Mouse (Mus musculus): ENCODE data around the gene Glis1. TPM values are rescaled to one million over a fixed set of nuclear protein-coding genes. Genes with fewer than 3 reads are reported as not detected.

The Glis1 gene
- total RNA-seq, 2 experiments from 2014 or later, result 1.7 to 3.5 TPM

- no peak for DNase-seq (ENCODE audit: low spot score in 2 of 2)
Measured at GRCm38 (mm10) chr4:107452266-107453015, 18.1 kb downstream of the Glis1 start.

DNA sequence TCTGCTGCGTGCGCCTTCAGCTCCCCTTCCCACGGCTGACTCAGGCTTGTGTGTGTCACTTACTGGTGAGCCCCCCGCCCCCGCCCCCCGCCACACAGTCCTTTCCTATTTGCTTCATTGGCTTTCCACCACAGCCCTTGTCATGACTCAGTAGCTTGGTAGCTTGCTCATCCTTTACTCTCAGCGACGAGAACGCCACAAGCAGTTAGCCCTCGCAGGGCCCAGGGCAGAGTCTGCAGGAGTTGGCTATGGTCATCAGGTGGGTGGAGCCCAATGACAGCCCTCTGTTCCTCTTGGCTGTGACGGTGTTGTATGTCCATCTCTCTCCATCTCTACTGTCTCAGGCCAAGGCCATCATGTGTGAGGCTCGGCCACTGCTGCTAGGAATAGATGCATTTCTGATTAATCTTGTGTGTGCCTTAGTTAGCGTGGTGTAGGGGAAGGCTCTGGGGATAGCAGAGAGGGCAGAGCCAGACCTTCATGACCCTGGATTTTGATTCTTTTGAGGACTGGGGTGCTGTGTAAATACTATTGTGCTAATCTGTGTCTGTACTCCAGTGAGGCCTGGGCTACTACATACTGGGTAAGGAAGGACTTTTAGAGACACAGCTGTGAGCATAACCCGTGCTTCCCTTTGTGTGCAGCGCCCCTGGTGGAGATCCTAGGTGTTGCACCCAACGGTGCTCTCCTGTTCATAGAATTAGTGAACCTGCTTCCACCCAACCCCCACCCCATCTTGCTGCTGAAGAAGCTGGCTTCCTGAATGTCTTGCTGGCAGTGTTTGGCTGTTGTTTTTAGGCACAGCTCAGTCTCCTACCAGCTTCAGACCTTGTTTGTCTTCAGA, 19.0 kb downstream of the Glis1 start:
- DNase-seq (ENCODE audit: low spot score in 2 of 2), result peak; percentile 61 to 74

DNA sequence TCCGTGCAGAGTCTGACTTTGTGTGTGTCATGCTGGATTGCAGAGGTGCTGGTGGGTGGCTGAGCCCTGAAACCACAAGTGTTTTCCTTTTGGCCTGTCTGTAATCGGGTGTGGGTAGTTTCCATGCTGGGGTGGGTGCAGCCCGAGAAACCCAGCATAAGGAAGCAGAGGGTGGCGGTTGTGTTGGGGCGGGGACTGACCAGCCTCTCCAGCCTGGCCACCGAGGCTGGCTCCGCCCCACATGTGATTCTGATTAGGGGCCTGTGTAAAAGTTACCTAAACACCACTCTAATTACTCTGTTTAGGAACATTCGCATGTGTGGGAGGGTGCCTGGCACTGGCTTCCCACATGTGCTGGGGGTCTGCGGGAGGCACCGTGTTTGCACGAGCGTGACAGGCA, 23.2 kb downstream of the Glis1 start:
- DNase-seq (ENCODE audit: low spot score in 2 of 2), result no peak

- no peak for DNase-seq (ENCODE audit: low spot score in 2 of 2)
Measured at GRCm38 (mm10) chr4:107458907-107459306, 24.5 kb downstream of the Glis1 start.

DNA sequence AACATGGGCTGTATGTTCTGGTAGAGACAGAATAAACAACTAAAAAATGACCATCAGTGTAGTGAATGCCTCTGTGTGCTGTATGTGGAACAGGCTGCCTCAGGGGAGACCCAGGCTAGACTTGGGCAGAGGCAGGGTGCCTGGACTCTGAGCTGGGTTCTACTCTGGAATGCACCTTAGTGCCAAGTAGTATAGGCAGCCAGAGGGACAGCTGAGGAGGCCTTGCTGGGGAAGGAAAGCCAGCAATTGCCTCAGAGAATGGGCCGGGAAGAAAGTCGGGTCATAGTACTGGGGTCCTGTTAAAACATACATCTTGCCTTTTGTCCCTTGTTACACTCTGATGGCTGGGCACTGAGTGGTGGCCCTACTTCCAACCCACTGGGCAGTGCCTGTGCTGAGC, 25.1 kb downstream of the Glis1 start:
- DNase-seq (ENCODE audit: low spot score in 2 of 2), result no peak

DNA sequence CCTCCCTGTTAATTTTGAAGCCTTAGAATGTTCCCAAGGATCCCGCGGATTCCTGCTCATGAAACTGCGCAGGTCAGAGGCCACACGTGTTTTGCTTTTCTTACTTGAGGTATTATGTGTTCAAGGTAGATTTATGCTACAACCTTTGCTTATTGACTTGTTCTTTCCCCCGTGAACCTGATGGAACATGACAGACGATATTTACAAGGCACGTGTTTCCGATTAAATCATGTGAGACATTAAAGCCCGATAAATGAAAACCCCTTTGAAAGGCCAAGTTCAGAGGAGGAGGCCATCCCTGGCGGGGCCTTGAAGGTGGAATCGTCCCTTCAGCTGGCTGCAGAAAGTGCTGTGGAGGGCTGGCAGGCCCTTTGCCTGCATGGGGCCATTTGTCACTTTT, 26.1 kb downstream of the Glis1 start:
- DNase-seq (ENCODE audit: low spot score in 2 of 2), result no peak

GRCm38 (mm10) chr4:107467831-107468230, 33.4 kb downstream of the Glis1 start:
- DNase-seq (ENCODE audit: low spot score in 2 of 2), result no peak

- DNase-seq (ENCODE audit: low spot score in 2 of 2), result no peak
Measured at GRCm38 (mm10) chr4:107468264-107468663, 33.9 kb downstream of the Glis1 start.

GRCm38 (mm10) chr4:107468768-107469167, 34.4 kb downstream of the Glis1 start:
- no peak for DNase-seq (ENCODE audit: low spot score in 2 of 2)

- DNase-seq (ENCODE audit: low spot score in 2 of 2), result no peak
Measured at GRCm38 (mm10) chr4:107476266-107476665, 41.9 kb downstream of the Glis1 start.

DNA sequence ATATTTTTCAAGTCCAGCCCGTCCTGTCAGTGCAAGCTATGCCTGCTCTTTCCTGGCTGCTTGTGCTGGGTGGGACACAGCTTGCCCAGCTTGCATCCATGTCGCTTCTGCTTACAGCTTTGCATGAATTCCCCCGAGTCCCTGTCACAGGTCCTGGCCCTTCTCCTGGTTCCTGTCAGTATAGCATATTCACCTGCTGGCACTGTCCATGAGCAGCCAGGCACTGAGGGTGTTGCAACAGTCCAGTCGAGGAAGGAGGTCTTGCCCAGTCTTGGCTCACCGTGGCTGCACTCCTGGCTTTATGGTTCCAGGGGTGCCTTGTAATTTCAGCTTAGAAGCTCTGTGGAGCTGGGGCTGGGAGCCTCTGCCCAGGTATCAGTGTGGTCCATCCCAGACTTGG, 44.6 kb downstream of the Glis1 start:
- DNase-seq (ENCODE audit: low spot score in 2 of 2), result no peak

DNA sequence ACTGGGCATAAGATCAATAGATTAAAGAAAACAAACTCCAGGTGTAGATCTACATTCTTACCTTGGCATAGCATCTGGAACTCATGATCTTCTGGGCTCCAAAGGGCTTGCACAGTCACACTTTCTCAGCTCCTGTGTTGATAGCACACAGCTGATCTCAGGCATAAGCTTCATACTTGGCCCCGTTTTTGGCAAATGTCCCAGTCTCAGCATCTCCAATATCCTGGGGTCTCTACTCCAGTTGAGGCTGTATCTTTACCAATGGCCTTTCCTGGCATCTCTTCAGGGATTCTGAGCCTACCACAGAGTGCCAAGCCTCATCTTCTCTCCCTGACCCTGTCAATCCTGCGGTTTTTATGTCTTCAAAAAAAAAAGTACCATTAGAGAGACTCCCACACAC, 48.1 kb downstream of the Glis1 start:
- DNase-seq (ENCODE audit: low spot score in 2 of 2), result no peak

GRCm38 (mm10) chr4:107483556-107484220, 49.3 kb downstream of the Glis1 start:
- DNase-seq (ENCODE audit: low spot score in 2 of 2), result no peak

DNA sequence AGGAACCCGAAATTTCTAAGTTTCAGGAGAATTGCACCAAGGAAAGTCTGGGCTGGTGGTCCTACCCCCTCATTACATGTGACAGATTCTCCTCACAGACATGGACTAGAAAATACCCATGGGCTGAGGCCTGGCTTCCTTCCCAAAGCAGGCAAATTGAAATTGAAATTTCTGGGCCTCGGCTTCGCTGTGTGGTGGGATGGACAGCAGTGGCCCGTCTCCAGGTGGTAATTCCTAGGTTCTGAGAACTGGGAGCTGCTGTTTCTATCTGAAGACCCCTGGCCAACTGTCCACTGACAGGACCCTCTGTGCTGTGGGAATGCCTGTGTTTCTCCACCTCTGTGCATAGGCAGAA, 49.8 kb downstream of the Glis1 start:
- no peak for DNase-seq (ENCODE audit: low spot score in 2 of 2)

- no peak for DNase-seq (ENCODE audit: low spot score in 2 of 2)
Measured at GRCm38 (mm10) chr4:107485903-107486302, 51.5 kb downstream of the Glis1 start.

- DNase-seq (ENCODE audit: low spot score in 2 of 2), result no peak
Measured at GRCm38 (mm10) chr4:107489121-107489840, 54.9 kb downstream of the Glis1 start.

DNA sequence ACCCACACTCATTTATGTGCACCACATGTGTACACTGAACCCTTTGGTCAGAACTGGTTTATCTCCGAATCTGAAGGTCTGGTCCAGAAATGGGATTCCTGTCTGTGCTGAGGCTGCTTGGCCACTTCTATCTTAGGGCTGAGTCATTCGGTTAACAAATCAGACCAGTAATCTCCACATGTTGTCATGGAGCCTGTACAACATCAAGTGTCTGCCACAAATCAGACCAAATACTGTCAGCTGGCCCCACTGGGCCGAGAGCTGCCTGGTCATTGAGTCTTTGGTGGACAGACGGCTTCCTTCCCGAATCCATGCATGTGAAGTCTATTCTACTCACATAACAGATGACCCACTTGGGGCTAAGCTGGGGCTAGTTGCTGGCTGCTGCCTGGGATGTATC, 58.6 kb downstream of the Glis1 start:
- no peak for DNase-seq (ENCODE audit: low spot score in 2 of 2)

- DNase-seq (ENCODE audit: low spot score in 2 of 2), result no peak
Measured at GRCm38 (mm10) chr4:107495751-107496430, 61.5 kb downstream of the Glis1 start.

- no peak for DNase-seq (ENCODE audit: low spot score in 2 of 2)
Measured at GRCm38 (mm10) chr4:107497430-107497935, 63.1 kb downstream of the Glis1 start.

GRCm38 (mm10) chr4:107502601-107503051, 68.2 kb downstream of the Glis1 start:
- no peak for DNase-seq (ENCODE audit: low spot score in 2 of 2)

Data from adrenal gland, postnatal 4 days (tissue).